Mouse (Mus musculus) heart, embryonic 11.5 days (tissue): Measurements from ENCODE around the gene Gm4312. TPM values are rescaled to one million over a fixed set of nuclear protein-coding genes. Genes with fewer than 3 reads are reported as not detected.
"Not testable (repeated sequence)": the region's sequence is repeated elsewhere in the genome, so short reads cannot be mapped to it uniquely, and the experiment has no call there.

Source experiments
- ATAC-seq: fragments of 200-750 bp; cut with Nextera tagmentation; replicated peaks from 2 replicates; pipeline ENCODE4 v1.8.0; 2017; ENCODE audit warnings: moderate library complexity; ENCODE audit not compliant: insufficient number of reproducible peaks, low FRiP score, low TSS enrichment
- H3K27ac ChIP-seq: fragments of 300-500 bp; sonication (generic); 2 replicates; pipeline ENCODE4 v1.5.1; 2014; ENCODE audit warnings: mild to moderate bottlenecking, low read depth, low read length
- H3K27me3 ChIP-seq: fragments of 300-500 bp; sonication (generic); 2 replicates; pipeline ENCODE4 v1.6.1; 2014; ENCODE audit warnings: mild to moderate bottlenecking, low read length, mixed read lengths; ENCODE audit not compliant: control insufficient read depth, insufficient read depth
- H3K36me3 ChIP-seq: fragments of 300-500 bp; sonication (generic); 2 replicates; pipeline ENCODE4 v1.6.1; 2014; ENCODE audit warnings: mild to moderate bottlenecking, low read length, moderate library complexity, mixed read lengths; ENCODE audit not compliant: control insufficient read depth, insufficient read depth
- H3K4me1 ChIP-seq: fragments of 300-500 bp; sonication (generic); 2 replicates; pipeline ENCODE4 v1.6.1; 2014; ENCODE audit warnings: low read length; ENCODE audit not compliant: control insufficient read depth, insufficient read depth
- H3K4me2 ChIP-seq: fragments of 300-500 bp; sonication (generic); 2 replicates; pipeline ENCODE4 v1.6.1; 2014; ENCODE audit warnings: mild to moderate bottlenecking, moderate library complexity
- H3K4me3 ChIP-seq: fragments of 300-500 bp; sonication (generic); 2 replicates; pipeline ENCODE4 v1.5.1; 2014; ENCODE audit warnings: low read depth, low read length
- H3K9ac ChIP-seq: fragments of 300-500 bp; sonication (generic); 2 replicates; pipeline ENCODE4 v1.6.1; 2014; ENCODE audit warnings: mild to moderate bottlenecking, low read depth, low read length, moderate library complexity
- H3K9me3 ChIP-seq: fragments of 300-500 bp; sonication (generic); replicated peaks from 2 replicates; pipeline ENCODE4 v1.6.1; 2016; ENCODE audit warnings: low read length; ENCODE audit not compliant: control insufficient read depth
- WGBS: fragments of 180-500 bp; shearing (Covaris S2); extraction: QIAGEN DNeasy Blood & Tissue Kit; methylation state at CpG from one replicate; pipeline ENCODE4 v1.1.7; 2014; ENCODE audit not compliant: insufficient replicate concordance; 5-methylcytosine and 5-hydroxymethylcytosine counted together
- polyA plus RNA-seq: library from polyadenylated mRNA; unstranded; fragments of >200 nt; fragmentation: Nextera tagmentation; extraction: Ambion mirVana; gene quantifications from 2 replicates; pipeline ENCODE4 v1.2.1, GENCODE M21; 2014

Gene Gm4312
- polyA plus RNA-seq: not detected in 2 replicates

DNA sequence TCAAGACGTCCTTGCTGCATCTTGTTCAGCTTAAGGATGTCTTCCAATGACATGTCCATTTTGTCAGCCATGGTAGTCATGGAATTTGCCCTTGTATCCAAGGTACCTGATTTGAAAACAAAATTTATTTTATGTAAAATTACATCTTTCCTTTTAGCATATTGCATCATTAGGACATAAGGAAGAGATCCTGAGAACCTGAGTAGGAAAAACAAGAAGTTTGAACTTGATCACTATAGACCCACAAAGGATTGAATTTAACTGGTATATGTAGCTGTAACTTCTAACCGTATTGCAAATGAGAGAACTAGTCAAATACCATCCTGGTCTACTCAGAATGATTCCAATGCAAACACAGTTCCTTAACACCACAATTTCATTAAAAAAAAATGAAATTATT is at the start of gene Gm4312:
Gene Gm4312 (minus strand): TSS at position 101 of the 400 bp plus-strand sequence.
- not testable (repeated sequence) for H3K9ac ChIP-seq, ATAC-seq

DNA sequence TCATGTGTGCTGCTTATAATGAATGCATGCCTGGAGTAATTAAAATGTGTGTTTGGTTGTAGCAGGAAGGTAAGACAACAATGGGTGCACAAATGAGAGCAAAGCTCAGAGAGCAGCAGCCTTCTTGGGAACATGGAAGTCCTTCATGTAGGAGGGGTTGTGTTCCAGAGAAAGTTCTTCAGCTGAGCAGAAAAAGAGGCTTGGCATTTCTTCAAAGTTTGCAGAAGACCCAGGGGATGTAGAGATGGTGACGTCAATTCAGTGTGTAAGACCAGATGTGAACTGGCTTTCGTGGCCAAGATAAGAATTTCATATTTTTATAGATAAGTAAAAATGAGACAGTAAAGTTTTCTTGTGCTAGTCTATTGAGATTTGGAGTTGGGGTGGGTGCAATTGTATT is 45.2 kb upstream of the Gm4312 start:
- H3K4me3 ChIP-seq: no peak overlapping the region
- WGBS: 62% methylated on average over 2 of the region's 2 CpGs
- no peaks in the 10 kb centered on the region for H3K4me1 ChIP-seq
- no peak overlapping the region for H3K9ac ChIP-seq
- H3K4me2 ChIP-seq: no peak overlapping the region
- H3K36me3 ChIP-seq: no peaks in the 10 kb centered on the region
- no peak overlapping the region for H3K27ac ChIP-seq
- H3K9me3 ChIP-seq: no peaks in the 10 kb centered on the region
- no peak for ATAC-seq
- H3K27me3 ChIP-seq: no peaks in the 10 kb centered on the region

More for the DNA sequence above, at the start of gene Gm4312:
- H3K27me3 ChIP-seq, H3K36me3 ChIP-seq, H3K4me2 ChIP-seq, H3K4me1 ChIP-seq, H3K27ac ChIP-seq, H3K4me3 ChIP-seq, H3K9me3 ChIP-seq: not testable (repeated sequence)
- no CpG with 5 or more reads among the region's 2 CpGs for WGBS

DNA sequence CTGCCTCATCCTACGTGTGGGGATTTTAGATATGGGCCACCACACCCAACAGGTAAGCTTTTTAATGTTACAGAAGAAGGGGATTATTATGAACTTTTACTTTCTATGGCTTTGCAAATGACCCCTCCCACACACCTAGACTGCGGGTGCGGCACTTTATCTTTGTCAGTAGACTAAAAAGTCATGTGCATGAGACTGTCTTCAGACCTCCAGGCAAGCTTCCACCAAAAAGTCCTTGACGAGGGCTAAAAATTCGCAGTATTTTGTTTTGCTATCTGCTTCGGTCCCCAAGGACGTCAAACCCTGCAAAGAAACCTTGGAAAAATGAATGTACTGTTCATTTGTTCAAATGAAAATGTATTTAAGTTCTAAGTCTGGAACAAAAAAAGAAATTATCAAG is 33.2 kb upstream of the Gm4312 start:
- Histone ChIP-seq H3K4me3 (no peak overlapping the region), H3K27ac (no peak overlapping the region), H3K36me3 (no peaks in the 10 kb centered on the region), H3K9me3 (no peaks in the 10 kb centered on the region), H3K4me1 (no peaks in the 10 kb centered on the region), H3K9ac (no peak overlapping the region), H3K27me3 (no peaks in the 10 kb centered on the region), H3K4me2 (no peak overlapping the region)
- no peak for ATAC-seq
- 79% methylated on average over 7 of the region's 7 CpGs for WGBS

DNA sequence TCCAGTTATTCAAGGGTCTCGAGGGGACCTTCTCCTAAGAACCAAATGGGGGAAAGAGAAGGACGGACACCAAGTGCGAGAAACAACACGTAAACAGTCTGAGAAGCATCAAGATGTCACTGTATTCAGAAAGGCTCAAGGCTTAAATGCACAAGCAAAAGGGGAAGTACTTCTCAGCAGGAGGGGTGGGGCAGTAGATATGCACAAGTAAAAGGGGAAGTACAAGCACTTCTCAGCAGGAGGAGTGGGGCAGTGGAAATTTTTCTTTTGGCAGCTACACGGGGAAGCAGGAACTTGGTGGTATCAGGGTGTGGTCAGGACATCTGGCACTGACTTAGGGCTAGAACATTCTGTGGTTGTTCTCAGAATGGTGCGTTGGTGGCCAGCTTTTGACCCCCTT is 19.9 kb upstream of the Gm4312 start:
- WGBS: 74% methylated on average over 6 of the region's 6 CpGs
- not testable (repeated sequence) for H3K27me3 ChIP-seq, ATAC-seq

DNA sequence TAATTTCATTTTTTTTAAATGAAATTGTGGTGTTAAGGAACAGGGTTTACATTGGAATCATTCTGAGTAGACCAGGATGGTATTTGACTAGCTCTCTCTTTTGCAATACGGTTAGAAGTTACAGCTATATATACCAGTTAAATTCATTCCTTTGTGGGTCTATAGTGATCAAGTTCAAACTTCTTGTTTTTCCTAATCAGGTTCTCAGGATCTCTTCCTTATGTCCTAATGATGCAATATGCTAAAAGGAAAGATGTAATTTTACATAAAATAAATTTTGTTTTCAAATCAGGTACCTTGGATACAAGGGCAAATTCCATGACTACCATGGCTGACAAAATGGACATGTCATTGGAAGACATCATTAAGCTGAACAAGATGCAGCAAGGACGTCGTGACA is 21.3 kb downstream of the Gm4312 start, which contains the start of gene Gm4307:
Gene Gm4307 (plus strand): TSS at position 301 of the 400 bp plus-strand sequence.
- H3K4me3 ChIP-seq, H3K27me3 ChIP-seq, H3K4me2 ChIP-seq, H3K9ac ChIP-seq, H3K36me3 ChIP-seq, H3K4me1 ChIP-seq, ATAC-seq, H3K9me3 ChIP-seq, H3K27ac ChIP-seq: not testable (repeated sequence)
- WGBS: no CpG with 5 or more reads among the region's 3 CpGs

More for the DNA sequence above, 19.9 kb upstream of the Gm4312 start:
- H3K4me1 ChIP-seq, H3K4me2 ChIP-seq, H3K9ac ChIP-seq, H3K36me3 ChIP-seq, H3K4me3 ChIP-seq, H3K27ac ChIP-seq, H3K9me3 ChIP-seq: not testable (repeated sequence)

DNA sequence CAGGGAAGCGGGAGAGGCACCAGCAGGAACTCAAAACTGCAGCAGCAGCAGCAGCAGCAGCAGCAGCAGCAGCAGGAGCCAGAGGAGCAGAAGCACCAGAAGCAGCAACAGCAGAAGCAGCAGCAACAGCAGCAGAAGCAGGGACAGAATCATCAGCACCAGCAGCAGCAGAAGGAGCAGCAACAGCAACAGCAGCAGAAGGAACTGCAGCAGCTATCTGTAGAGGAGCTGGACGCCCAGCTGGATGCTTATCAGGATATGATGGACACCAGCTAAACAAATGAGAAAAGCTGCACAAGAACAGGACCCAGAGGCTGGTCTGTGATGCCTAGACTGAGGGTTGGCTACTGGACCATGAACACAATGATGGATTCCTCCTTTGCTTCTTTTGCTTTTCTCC is 25.5 kb downstream of the Gm4312 start:
- not testable (repeated sequence) for H3K27me3 ChIP-seq, H3K9me3 ChIP-seq, H3K4me1 ChIP-seq, H3K4me3 ChIP-seq, H3K36me3 ChIP-seq, H3K4me2 ChIP-seq, H3K9ac ChIP-seq, ATAC-seq, H3K27ac ChIP-seq
- WGBS: 53% methylated on average over 2 of the region's 2 CpGs

DNA sequence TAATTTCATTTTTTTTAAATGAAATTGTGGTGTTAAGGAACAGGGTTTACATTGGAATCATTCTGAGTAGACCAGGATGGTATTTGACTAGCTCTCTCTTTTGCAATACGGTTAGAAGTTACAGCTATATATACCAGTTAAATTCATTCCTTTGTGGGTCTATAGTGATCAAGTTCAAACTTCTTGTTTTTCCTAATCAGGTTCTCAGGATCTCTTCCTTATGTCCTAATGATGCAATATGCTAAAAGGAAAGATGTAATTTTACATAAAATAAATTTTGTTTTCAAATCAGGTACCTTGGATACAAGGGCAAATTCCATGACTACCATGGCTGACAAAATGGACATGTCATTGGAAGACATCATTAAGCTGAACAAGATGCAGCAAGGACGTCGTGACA is 31.6 kb downstream of the Gm4312 start, which contains the start of gene Gm4305:
Gene Gm4305 (plus strand): TSS at position 301 of the 400 bp plus-strand sequence.
- not testable (repeated sequence) for H3K4me3 ChIP-seq, H3K27me3 ChIP-seq, H3K9ac ChIP-seq, H3K27ac ChIP-seq, H3K4me1 ChIP-seq, H3K9me3 ChIP-seq, H3K4me2 ChIP-seq, ATAC-seq, H3K36me3 ChIP-seq
- WGBS: no CpG with 5 or more reads among the region's 3 CpGs

DNA sequence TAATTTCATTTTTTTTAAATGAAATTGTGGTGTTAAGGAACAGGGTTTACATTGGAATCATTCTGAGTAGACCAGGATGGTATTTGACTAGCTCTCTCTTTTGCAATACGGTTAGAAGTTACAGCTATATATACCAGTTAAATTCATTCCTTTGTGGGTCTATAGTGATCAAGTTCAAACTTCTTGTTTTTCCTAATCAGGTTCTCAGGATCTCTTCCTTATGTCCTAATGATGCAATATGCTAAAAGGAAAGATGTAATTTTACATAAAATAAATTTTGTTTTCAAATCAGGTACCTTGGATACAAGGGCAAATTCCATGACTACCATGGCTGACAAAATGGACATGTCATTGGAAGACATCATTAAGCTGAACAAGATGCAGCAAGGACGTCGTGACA is 36.7 kb downstream of the Gm4312 start, which contains the start of gene Gm4303:
Gene Gm4303 (plus strand): TSS at position 301 of the 400 bp plus-strand sequence.
- H3K9ac ChIP-seq, H3K36me3 ChIP-seq, H3K4me1 ChIP-seq, ATAC-seq, H3K27me3 ChIP-seq, H3K4me3 ChIP-seq, H3K9me3 ChIP-seq, H3K27ac ChIP-seq, H3K4me2 ChIP-seq: not testable (repeated sequence)
- WGBS: no CpG with 5 or more reads among the region's 3 CpGs

DNA sequence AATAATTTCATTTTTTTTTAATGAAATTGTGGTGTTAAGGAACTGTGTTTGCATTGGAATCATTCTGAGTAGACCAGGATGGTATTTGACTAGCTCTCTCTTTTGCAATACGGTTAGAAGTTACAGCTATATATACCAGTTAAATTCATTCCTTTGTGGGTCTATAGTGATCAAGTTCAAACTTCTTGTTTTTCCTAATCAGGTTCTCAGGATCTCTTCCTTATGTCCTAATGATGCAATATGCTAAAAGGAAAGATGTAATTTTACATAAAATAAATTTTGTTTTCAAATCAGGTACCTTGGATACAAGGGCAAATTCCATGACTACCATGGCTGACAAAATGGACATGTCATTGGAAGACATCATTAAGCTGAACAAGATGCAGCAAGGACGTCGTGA is 41.8 kb downstream of the Gm4312 start, which contains the start of gene Gm4302:
Gene Gm4302 (plus strand): TSS at position 301 of the 400 bp plus-strand sequence.
- no CpG with 5 or more reads among the region's 3 CpGs for WGBS
- H3K27ac ChIP-seq, H3K9me3 ChIP-seq, H3K4me1 ChIP-seq, H3K4me2 ChIP-seq, H3K4me3 ChIP-seq, ATAC-seq, H3K9ac ChIP-seq, H3K27me3 ChIP-seq, H3K36me3 ChIP-seq: not testable (repeated sequence)
